Mouse (Mus musculus) adrenal gland, postnatal 10 days (tissue): ENCODE data around the gene Tssk4. TPM values are rescaled to one million over a fixed set of nuclear protein-coding genes. Genes with fewer than 3 reads are reported as not detected.

Experiments used
- DNase-seq: peaks from one replicate; pipeline ENCODE4 v3.0.0; 2021; ENCODE audit warnings: mixed read lengths
- long read RNA-seq, 2 experiments: library from polyadenylated mRNA; stranded (forward); transcript quantifications; one replicate each; pipeline ENCODE4 v2.0.0; 2021
- total RNA-seq, 2 experiments: library from RNA; stranded (reverse); gene quantifications; 2 replicates each; pipeline ENCODE4 v1.2.3; 2021

The Tssk4 gene
- total RNA-seq, result 1 to 10 TPM in 1 of 2 experiments, under 1 TPM in 1; 0.93 to 3.0 TPM
- long read RNA-seq, experiment 1, result 0 reads
- long read RNA-seq, experiment 2, result 0 reads

- no peak for DNase-seq
Observed at GRCm38 (mm10) chr14:55649884-55650283, at the start of gene Tssk4. Gene Tssk4, plus strand, starts transcription at chr14:55650184.

- no peak for DNase-seq
Observed at GRCm38 (mm10) chr14:55603271-55603632, 46.7 kb upstream of the Tssk4 start, which contains the start of gene Irf9. Gene Irf9, plus strand, starts transcription at chr14:55603571.

GRCm38 (mm10) chr14:55603633-55604576 is 46.1 kb upstream of the Tssk4 start:
- peak; percentile 93 for DNase-seq

GRCm38 (mm10) chr14:55604823-55605222 is 45.2 kb upstream of the Tssk4 start:
- DNase-seq, result no peak

DNA sequence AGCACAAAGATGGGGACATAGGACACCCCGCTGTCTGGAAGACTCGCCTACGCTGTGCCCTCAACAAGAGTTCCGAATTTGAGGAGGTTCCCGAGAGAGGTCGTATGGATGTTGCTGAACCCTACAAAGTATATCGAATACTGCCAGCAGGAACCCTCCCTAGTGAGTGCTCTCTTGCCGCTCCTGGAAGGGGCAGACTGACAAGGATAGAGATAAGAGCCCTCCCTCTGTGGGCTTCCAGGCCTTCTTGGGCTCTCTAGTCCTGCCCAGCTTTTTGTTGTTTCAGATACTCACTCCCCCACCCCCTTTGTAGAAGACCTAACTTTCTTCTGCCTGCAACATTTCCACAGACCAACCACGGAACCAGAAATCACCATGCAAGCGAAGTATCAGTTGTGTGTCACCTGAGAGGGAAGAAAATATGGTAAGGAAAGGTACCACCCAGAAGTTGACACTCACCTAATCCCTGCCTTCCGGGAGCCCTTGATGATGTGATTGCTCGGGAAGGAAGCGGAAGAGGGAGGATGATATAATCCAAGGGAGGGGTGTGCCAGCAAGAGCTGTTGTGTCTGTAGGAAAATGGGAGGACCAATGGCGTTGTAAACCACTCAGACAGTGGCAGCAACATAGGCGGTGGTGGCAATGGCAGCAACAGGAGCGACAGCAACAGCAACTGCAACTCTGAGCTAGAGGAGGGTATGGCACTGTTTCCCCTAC is 44.1 kb upstream of the Tssk4 start:
- no peak for DNase-seq

DNA sequence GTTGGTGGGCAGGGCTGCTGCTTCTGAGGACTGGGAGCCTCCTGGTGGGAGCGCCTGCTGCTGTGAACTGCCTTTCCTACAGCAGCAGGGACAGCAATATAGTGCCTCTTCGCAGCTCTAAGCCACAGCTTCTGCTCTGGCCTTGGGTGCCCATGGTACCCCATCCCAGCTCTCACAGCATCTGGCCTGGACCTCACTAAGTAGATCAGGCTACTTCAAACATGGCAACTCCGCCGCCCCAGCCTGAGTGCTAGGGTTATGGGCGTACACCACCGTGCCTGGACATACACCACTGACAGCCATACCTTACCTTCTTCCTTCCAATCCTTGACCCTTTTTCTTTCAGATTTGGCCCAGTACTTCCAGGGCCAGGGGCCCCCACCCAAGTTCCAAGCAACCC is 41.6 kb upstream of the Tssk4 start:
- no peak for DNase-seq

DNA sequence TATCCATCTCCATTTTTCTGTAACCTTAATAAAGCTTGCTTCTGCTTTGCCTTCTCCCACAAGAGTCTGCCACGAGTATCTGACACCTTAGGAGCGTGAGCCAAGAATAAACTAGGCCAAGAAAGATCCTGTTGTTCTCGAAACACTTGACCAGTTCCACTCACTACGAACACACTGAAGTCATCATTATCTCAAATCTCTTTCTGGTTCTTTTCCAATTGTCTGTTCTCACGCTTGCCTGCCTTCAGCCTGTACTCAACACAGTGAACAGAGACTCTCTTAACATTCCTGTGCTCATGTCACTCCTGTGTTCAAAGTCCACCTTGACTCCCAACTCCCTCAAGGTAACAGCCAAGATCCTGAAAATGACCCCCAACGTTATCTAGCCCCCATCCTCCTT is 36.6 kb upstream of the Tssk4 start:
- no peak for DNase-seq

GRCm38 (mm10) chr14:55614565-55615178 is 35.3 kb upstream of the Tssk4 start:
- DNase-seq, result no peak

- no peak for DNase-seq
Observed at GRCm38 (mm10) chr14:55615876-55616275, 34.1 kb upstream of the Tssk4 start.

- DNase-seq, result no peak
Observed at GRCm38 (mm10) chr14:55616844-55617243, 33.1 kb upstream of the Tssk4 start.

- peak; percentile 44 for DNase-seq
Observed at GRCm38 (mm10) chr14:55617822-55618221, 32.2 kb upstream of the Tssk4 start, which contains the start of gene Rec8. Gene Rec8, plus strand, starts transcription at chr14:55618037.

DNA sequence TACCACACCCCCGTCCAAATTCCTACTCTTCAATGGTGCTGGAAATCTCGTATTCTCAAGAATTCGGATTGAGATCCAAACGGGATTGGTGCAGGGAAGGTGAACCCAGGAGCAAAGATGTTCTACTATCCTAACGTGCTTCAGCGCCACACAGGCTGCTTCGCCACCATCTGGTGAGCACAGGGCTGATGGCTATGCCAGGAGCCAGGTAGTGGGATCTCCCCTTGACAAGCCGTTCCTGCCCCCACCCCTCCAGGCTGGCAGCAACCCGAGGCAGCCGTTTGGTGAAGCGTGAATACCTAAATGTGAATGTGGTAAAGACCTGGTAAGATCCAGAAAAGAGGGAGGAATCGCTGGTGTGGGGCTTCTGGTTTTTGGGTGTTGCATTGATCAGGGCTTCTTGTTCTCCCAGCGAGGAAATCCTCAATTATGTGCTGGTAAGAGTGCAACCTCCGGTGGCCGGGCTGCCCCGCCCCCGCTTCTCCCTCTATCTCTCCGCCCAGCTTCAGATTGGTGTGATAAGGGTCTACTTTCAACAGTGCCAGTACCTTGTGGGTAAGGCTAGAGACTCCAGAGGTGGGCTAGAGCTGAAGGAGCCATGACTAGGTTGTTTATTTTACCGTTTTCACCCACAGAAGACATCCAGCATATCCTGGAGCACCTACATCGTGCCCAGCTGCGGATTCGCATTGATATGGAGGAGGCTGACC is 31.3 kb upstream of the Tssk4 start:
- no peak for DNase-seq

DNA sequence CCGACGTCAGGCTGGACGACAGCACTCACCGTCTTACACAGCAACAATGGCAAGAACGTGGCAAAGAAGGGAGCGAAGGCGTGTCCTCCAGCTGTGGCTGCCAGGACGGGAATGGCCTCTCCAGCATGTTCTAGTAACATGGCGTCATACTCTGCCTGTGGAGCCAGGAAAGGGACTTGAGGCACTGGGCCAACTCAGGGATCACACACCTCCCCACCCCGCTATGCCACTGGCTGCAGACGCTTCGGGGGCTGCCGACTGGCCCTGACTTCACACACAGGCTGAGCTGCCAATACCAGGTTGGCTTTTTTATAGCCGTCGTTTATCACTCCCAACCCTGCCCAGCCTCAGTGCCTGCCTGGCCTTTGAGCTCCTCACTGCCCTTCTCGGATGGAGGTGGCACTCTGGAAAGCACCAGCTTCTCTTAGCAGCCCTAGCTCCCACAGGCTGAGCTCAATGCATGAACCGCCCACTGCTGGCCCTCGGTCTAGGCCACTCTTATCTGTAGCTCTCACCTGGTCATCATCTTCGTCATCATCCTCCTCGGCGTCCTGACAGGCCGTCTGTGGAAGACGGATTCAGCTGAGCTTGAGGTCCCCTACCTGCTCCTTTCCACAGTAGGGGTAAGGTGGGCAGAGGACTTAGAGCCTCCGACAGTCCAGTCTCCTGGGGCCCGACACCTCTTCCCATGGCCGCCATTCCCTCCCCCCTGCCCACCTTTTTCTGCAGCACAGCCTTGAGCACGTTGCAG is 21.7 kb upstream of the Tssk4 start:
- no peak for DNase-seq

GRCm38 (mm10) chr14:55629312-55629711 is 20.7 kb upstream of the Tssk4 start:
- DNase-seq, result peak; percentile 74

- peak; percentile 54 for DNase-seq
Observed at GRCm38 (mm10) chr14:55634874-55635522, 15.0 kb upstream of the Tssk4 start.

- DNase-seq, result peak; percentile 93
Observed at GRCm38 (mm10) chr14:55635523-55636007, 14.4 kb upstream of the Tssk4 start, which contains the start of gene Ipo4. Gene Ipo4, minus strand, starts transcription at chr14:55635957.

GRCm38 (mm10) chr14:55637795-55638194 is 12.2 kb upstream of the Tssk4 start, which contains the start of gene Gm49378:
Gene Gm49378, minus strand, starts transcription at chr14:55637895.
- no peak for DNase-seq

- no peak for DNase-seq
Observed at GRCm38 (mm10) chr14:55640816-55641215, 9.2 kb upstream of the Tssk4 start.

- DNase-seq, result no peak
Observed at GRCm38 (mm10) chr14:55641291-55641690, 8.7 kb upstream of the Tssk4 start.

DNA sequence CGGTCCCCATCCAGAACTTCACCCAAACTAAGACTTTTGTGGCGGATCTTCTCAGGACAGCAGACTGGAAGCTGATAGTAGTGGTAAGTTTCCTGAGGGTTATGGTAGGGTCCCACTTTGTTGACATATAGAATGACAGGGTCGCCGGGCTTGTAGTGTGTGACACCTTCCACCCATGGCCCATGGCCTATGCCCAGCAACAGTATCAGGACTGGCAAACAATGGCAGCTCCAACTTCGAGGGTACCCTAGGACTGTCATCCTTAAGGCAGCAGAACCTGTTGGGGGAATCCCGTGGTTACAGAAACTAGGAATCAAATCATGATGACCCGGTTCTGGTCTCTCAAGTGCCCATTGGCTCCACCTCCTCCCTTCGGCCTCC is 7.3 kb upstream of the Tssk4 start:
- no peak for DNase-seq
